9 mouse cellular contexts compared by ENCODE assay signal in the genomic region with DNA sequence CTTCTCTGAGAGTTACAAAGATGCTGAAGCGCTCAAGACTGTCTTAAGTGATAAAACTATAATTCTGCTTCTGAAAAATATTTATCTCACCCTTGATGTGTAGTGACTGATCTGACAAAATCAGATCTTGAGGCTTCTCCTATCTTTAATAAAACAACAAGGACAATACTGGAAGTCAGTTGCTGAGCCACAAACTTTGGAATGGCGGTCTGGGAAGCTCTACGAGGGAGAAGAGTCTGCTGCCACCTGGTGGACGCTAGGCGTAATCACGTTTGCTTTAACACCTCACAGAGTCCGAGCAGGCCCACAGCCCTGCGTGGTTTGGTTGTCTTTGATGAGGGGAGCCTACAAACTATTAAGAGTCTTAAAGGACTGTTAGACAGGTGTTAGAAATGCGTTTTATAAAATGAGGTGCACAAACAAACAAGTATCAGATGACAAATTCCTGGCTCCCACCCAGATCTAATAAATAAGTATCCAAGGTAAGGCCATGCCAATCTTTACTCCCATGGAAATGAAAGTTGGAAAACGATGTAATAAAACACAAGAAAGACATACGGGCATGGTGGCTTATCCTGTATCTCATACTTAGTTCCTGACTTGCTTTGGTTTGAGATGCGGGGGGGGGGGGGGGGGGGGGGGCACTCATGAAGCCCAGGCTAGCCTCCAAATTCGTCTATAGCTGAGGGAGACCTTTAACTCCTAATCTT.
DNase-seq lines count a peak whose midpoint lies in the region; ATAC-seq and TF ChIP-seq lines count a peak whose summit lies in the region.
"Had no signal": no experiment of that assay in that cellular context is flagged by ENCODE, and none has a peak within 500 bp of the region (broad histone marks: within the 10 kb centered on the region; RNA-seq: fewer than 3 reads in every experiment).

No protein-coding gene starts in this region.

- peak; percentile 81 for DNase-seq in ES-CJ7 (ENCODE audit: low read depth, low spot score)
- peak; percentile 89 for DNase-seq in brain, embryonic 14.5 days (ENCODE audit: low read depth)
- peak; percentile 67 for DNase-seq in fibroblast of lung, adult 2 months (ENCODE audit: low read depth)
- DNase-seq in heart, postnatal 14 days, result peak; percentile 80 to 84
- peak; percentile 83 to 88 for DNase-seq in kidney, postnatal 36 days
- peak; percentile 69 for DNase-seq in liver, postnatal 0 days
- DNase-seq in thymus, postnatal 36 days, result peak; percentile 34 to 40

- H3K27me3 ChIP-seq in liver, postnatal 0 days (ENCODE audit: insufficient read depth, low read length), result no peaks in the 10 kb centered on the region
- H3K27me3 ChIP-seq in neural tube, embryonic 14.5 days (ENCODE audit: control insufficient read depth, insufficient read depth, low read length), result no peaks in the 10 kb centered on the region
- H3K27me3 ChIP-seq: liver, embryonic 15.5 days had no signal

- H3K9ac ChIP-seq in liver, postnatal 0 days (replicated peaks), result no peak overlapping the region
- H3K9ac ChIP-seq in neural tube, embryonic 14.5 days (replicated peaks; ENCODE audit: low read depth, low read length), result no peak overlapping the region
- H3K9ac ChIP-seq: liver, embryonic 15.5 days had no signal

- peak overlapping the region; percentile 88; the same call in 1 of the 2 replicates for H3K27ac ChIP-seq in liver, postnatal 0 days (ENCODE audit: low read depth)
- H3K27ac ChIP-seq in neural tube, embryonic 14.5 days (ENCODE audit: low read depth, low read length), result no peak overlapping the region
- H3K27ac ChIP-seq: liver, embryonic 15.5 days had no signal

- H3K36me3 ChIP-seq in liver, postnatal 0 days (replicated peaks; ENCODE audit: insufficient read depth, low read length), result no peaks in the 10 kb centered on the region
- H3K36me3 ChIP-seq in neural tube, embryonic 14.5 days (ENCODE audit: control insufficient read depth, insufficient read depth, low read length), result no peaks in the 10 kb centered on the region
- H3K36me3 ChIP-seq: liver, embryonic 15.5 days had no signal

- peak; percentile 98 for TF ChIP-seq CTCF in brain, embryonic 14.5 days (IDR thresholded peaks at IDR 0.05; ENCODE audit: borderline replicate concordance, extremely low read depth, insufficient read depth, insufficient read length)
- TF ChIP-seq CTCF in liver, postnatal 0 days (IDR thresholded peaks at IDR 0.05; ENCODE audit: low read depth), result peak; percentile 94

- ATAC-seq in liver, postnatal 0 days, result peak; percentile 44; the same call in 1 of the 2 replicates
- peak; percentile 84; the same call in 1 of the 2 replicates for ATAC-seq in neural tube, embryonic 14.5 days (ENCODE audit: low read depth)

- TF ChIP-seq POLR2A in brain, embryonic 14.5 days (IDR thresholded peaks at IDR 0.05; ENCODE audit: borderline replicate concordance, extremely low read depth, insufficient read depth, insufficient read length, poor library complexity, severe bottlenecking), result no peak

- intact Hi-C loops in heart, postnatal 14 days (cut with DNase I), result loop anchor here (5.0 kb wide), 1 partner anchor 76 kb away; no protein-coding TSS in a partner anchor

- no peaks in the 10 kb centered on the region for H3K4me1 ChIP-seq in liver, postnatal 0 days (ENCODE audit: insufficient read depth)
- no peaks in the 10 kb centered on the region for H3K4me1 ChIP-seq in neural tube, embryonic 14.5 days (ENCODE audit: control insufficient read depth, insufficient read depth, low read length)
- H3K4me1 ChIP-seq: liver, embryonic 15.5 days had no signal

- no peak overlapping the region for H3K4me3 ChIP-seq in liver, postnatal 0 days (ENCODE audit: low read depth, low read length)
- no peak overlapping the region for H3K4me3 ChIP-seq in neural tube, embryonic 14.5 days (ENCODE audit: low read depth, low read length)
- H3K4me3 ChIP-seq: liver, embryonic 15.5 days had no signal

- WGBS in liver, postnatal 0 days (ENCODE audit: insufficient replicate concordance), result 24% methylated on average over 13 of the region's 13 CpGs
- WGBS in neural tube, embryonic 14.5 days, result 31% methylated on average over 13 of the region's 13 CpGs

- no peak overlapping the region for H3K4me2 ChIP-seq in liver, postnatal 0 days (ENCODE audit: low read depth, low read length)
- no peak overlapping the region for H3K4me2 ChIP-seq in neural tube, embryonic 14.5 days (ENCODE audit: low read depth, low read length)
- H3K4me2 ChIP-seq: liver, embryonic 15.5 days had no signal

- TF ChIP-seq EP300 in liver, postnatal 0 days (IDR thresholded peaks at IDR 0.05; ENCODE audit: low read depth), result no peak

- no peaks in the 10 kb centered on the region for H3K9me3 ChIP-seq in liver, postnatal 0 days (ENCODE audit: low read length)
- no peaks in the 10 kb centered on the region for H3K9me3 ChIP-seq in neural tube, embryonic 14.5 days (ENCODE audit: control insufficient read depth, low read length)
- H3K9me3 ChIP-seq: liver, embryonic 15.5 days had no signal

Comparison
In these comparisons a context has a peak if more than half of its experiments do, and no peak if none do; other contexts are left out.
1. DNase-seq: peak in every context shown above with its lines; median percentile 89 in brain, embryonic 14.5 days; 86 in kidney, postnatal 36 days; 82 in heart, postnatal 14 days; 81 in ES-CJ7; 69 in liver, postnatal 0 days; 67 in fibroblast of lung, adult 2 months; 37 in thymus, postnatal 36 days.